19 mouse cellular contexts compared by ENCODE assay signal in genomic region chr17:94382993-94383392, GRCm38 (mm10).
"Had no signal": no experiment of that assay in that cellular context is flagged by ENCODE, and none has a peak within 500 bp of the region (broad histone marks: within the 10 kb centered on the region; RNA-seq: fewer than 3 reads in every experiment).

No protein-coding gene starts in this region.

- H3K27me3 ChIP-seq: liver, embryonic 13.5 days; liver, embryonic 15.5 days; lung, embryonic 15.5 days; megakaryocyte, embryonic 14.5 days; midbrain, embryonic 12.5 days; neural tube, embryonic 12.5 days; stomach, embryonic 15.5 days had no signal

- H3K27ac ChIP-seq: liver, embryonic 13.5 days; liver, embryonic 15.5 days; lung, embryonic 15.5 days; macrophage; midbrain, embryonic 12.5 days; neural tube, embryonic 12.5 days; stomach, embryonic 15.5 days; stomach, postnatal 0 days had no signal

- H3K36me3 ChIP-seq: liver, embryonic 13.5 days; liver, embryonic 15.5 days; lung, embryonic 15.5 days; midbrain, embryonic 12.5 days; neural tube, embryonic 12.5 days; stomach, embryonic 15.5 days had no signal

- H3K4me1 ChIP-seq: liver, embryonic 13.5 days; liver, embryonic 15.5 days; lung, embryonic 15.5 days; megakaryocyte, embryonic 14.5 days; midbrain, embryonic 12.5 days; neural tube, embryonic 12.5 days; stomach, embryonic 15.5 days had no signal

- H3K4me3 ChIP-seq: liver, embryonic 13.5 days; liver, embryonic 15.5 days; lung, embryonic 15.5 days; megakaryocyte, embryonic 14.5 days; midbrain, embryonic 12.5 days; neural tube, embryonic 12.5 days; stomach, embryonic 15.5 days had no signal

- ATAC-seq: liver, postnatal 0 days; lung, postnatal 0 days had no signal

- DNase-seq: liver, embryonic 13.5 days; liver, postnatal 0 days; lung, adult 2 months; lung, postnatal 14 days; lung, postnatal 36 days; right cerebral cortex, postnatal 14 days; thymus, adult 2 months; thymus, postnatal 25 days; thymus, postnatal 4 days had no signal

- H3K9me3 ChIP-seq: liver, embryonic 13.5 days; liver, embryonic 15.5 days; lung, embryonic 15.5 days; midbrain, embryonic 12.5 days; neural tube, embryonic 12.5 days; stomach, embryonic 15.5 days had no signal

- H3K9ac ChIP-seq: liver, embryonic 13.5 days; liver, embryonic 15.5 days; liver, postnatal 0 days; lung, embryonic 15.5 days; midbrain, embryonic 12.5 days; neural tube, embryonic 12.5 days; stomach, embryonic 15.5 days had no signal

- H3K4me2 ChIP-seq: liver, embryonic 11.5 days; liver, embryonic 13.5 days; liver, embryonic 15.5 days; lung, embryonic 15.5 days; midbrain, embryonic 12.5 days; neural tube, embryonic 12.5 days; stomach, embryonic 15.5 days had no signal
